Mouse (Mus musculus) forebrain, embryonic 16.5 days (tissue): ENCODE results near the gene Tmc6. TPM values are rescaled to one million over a fixed set of nuclear protein-coding genes. Genes with fewer than 3 reads are reported as not detected.
A peak's percentile ranks its signal among the peaks of the same experiment; 100 is the strongest.
"Not testable (repeated sequence)": the region's sequence is repeated elsewhere in the genome, so short reads cannot be mapped to it uniquely, and the experiment has no call there.

ENCODE experiments used
- ATAC-seq: fragments of 200-750 bp; cut with Nextera tagmentation; 2 replicates; pipeline ENCODE4 v1.8.0; 2017; ENCODE audit warnings: mild to moderate bottlenecking, moderate library complexity
- H3K27ac ChIP-seq: fragments of 300-500 bp; sonication (generic); 2 replicates; pipeline ENCODE4 v1.5.1; 2014; ENCODE audit warnings: low read length, control low read depth
- H3K27me3 ChIP-seq: fragments of 300-500 bp; sonication (generic); replicated peaks from 2 replicates; pipeline ENCODE4 v1.6.1; 2014; ENCODE audit warnings: low read length; ENCODE audit not compliant: control insufficient read depth, insufficient read depth
- H3K36me3 ChIP-seq: fragments of 300-500 bp; sonication (generic); 2 replicates; pipeline ENCODE4 v1.6.1; 2014; ENCODE audit not compliant: control insufficient read depth, insufficient read depth
- H3K4me1 ChIP-seq: fragments of 300-500 bp; sonication (generic); replicated peaks from 2 replicates; pipeline ENCODE4 v1.6.1; 2014; ENCODE audit warnings: low read length; ENCODE audit not compliant: control insufficient read depth, insufficient read depth
- H3K4me2 ChIP-seq: fragments of 300-500 bp; sonication (generic); 2 replicates; pipeline ENCODE4 v1.6.1; 2014; ENCODE audit warnings: mild to moderate bottlenecking, low read length, control low read depth
- H3K4me3 ChIP-seq: fragments of 300-500 bp; sonication (generic); replicated peaks from 2 replicates; pipeline ENCODE4 v1.5.1; 2014; ENCODE audit warnings: mild to moderate bottlenecking, low read length, control low read depth
- H3K9ac ChIP-seq: fragments of 300-500 bp; sonication (generic); replicated peaks from 2 replicates; pipeline ENCODE4 v1.6.1; 2014; ENCODE audit warnings: low read depth, low read length, control low read depth
- H3K9me3 ChIP-seq: fragments of 300-500 bp; sonication (generic); 2 replicates; pipeline ENCODE4 v1.6.1; 2016; ENCODE audit warnings: low read length; ENCODE audit not compliant: control insufficient read depth
- WGBS: fragments of 180-500 bp; shearing (Covaris S2); extraction: QIAGEN DNeasy Blood & Tissue Kit; methylation state at CpG from one replicate; pipeline ENCODE4 v1.1.7; 2014; 5-methylcytosine and 5-hydroxymethylcytosine counted together
- polyA plus RNA-seq: library from polyadenylated mRNA; unstranded; fragments of >200 nt; fragmentation: Nextera tagmentation; extraction: Ambion mirVana; gene quantifications from 2 replicates; pipeline ENCODE4 v1.2.1, GENCODE M21; 2015

The Tmc6 gene
- polyA plus RNA-seq, 1 experiment from 2014 or later, result 3.3 TPM

GRCm38 (mm10) chr11:117788481-117788880, 6.5 kb upstream of the Tmc6 start:
- WGBS, result 85% methylated on average over 7 of the region's 7 CpGs
- not testable (repeated sequence) for H3K27me3 ChIP-seq, H3K4me3 ChIP-seq, H3K9ac ChIP-seq, H3K36me3 ChIP-seq, ATAC-seq, H3K27ac ChIP-seq, H3K4me2 ChIP-seq, H3K9me3 ChIP-seq, H3K4me1 ChIP-seq

GRCm38 (mm10) chr11:117786294-117786693, 4.3 kb upstream of the Tmc6 start:
- H3K27me3 ChIP-seq, result peaks cover 14% of the 10 kb centered on the region

GRCm38 (mm10) chr11:117783683-117784309, 1.8 kb upstream of the Tmc6 start:
- peaks cover 28% of the 10 kb centered on the region for H3K27me3 ChIP-seq
- H3K9ac ChIP-seq, result peak overlapping the region; percentile 54; the same call in 1 of the 2 replicates
- H3K4me2 ChIP-seq, result 0 out of 2 replicates have a peak overlapping the region, but pooled peaks have one; percentile 61
- no peaks in the 10 kb centered on the region for H3K36me3 ChIP-seq
- H3K9me3 ChIP-seq, result no peaks in the 10 kb centered on the region
- no peak overlapping the region for H3K27ac ChIP-seq
- no peak for ATAC-seq
- H3K4me3 ChIP-seq, result no peak overlapping the region
- peaks cover 26% of the 10 kb centered on the region for H3K4me1 ChIP-seq
- WGBS, result 33% methylated on average over 10 of the region's 10 CpGs

More at GRCm38 (mm10) chr11:117786294-117786693, 4.3 kb upstream of the Tmc6 start:
- Histone ChIP-seq H3K4me1 (peaks cover 13% of the 10 kb centered on the region), H3K4me3 (no peak overlapping the region), H3K9me3 (no peaks in the 10 kb centered on the region), H3K4me2 (no peak overlapping the region), H3K36me3 (no peaks in the 10 kb centered on the region), H3K9ac (no peak overlapping the region), H3K27ac (no peak overlapping the region)
- no peak for ATAC-seq
- 5% methylated on average over 10 of the region's 10 CpGs for WGBS

GRCm38 (mm10) chr11:117783089-117783488, 1.1 kb upstream of the Tmc6 start:
- Histone ChIP-seq H3K9ac (peak overlapping the region; percentile 54), H3K36me3 (no peaks in the 10 kb centered on the region), H3K27ac (no peak overlapping the region), H3K4me3 (peak overlapping the region; percentile 39), H3K9me3 (no peaks in the 10 kb centered on the region), H3K4me1 (peaks cover 26% of the 10 kb centered on the region), H3K4me2 (peak overlapping the region; percentile 61), H3K27me3 (peaks cover 29% of the 10 kb centered on the region)
- 4% methylated on average over 29 of the region's 31 CpGs for WGBS
- peak; percentile 53 for ATAC-seq

- no peak for ATAC-seq
- Histone ChIP-seq H3K4me2 (peak overlapping the region; percentile 61), H3K9ac (peak overlapping the region; percentile 54), H3K4me3 (peak overlapping the region; percentile 39), H3K27ac (no peak overlapping the region), H3K27me3 (peaks cover 29% of the 10 kb centered on the region), H3K9me3 (no peaks in the 10 kb centered on the region), H3K4me1 (peaks cover 26% of the 10 kb centered on the region), H3K36me3 (no peaks in the 10 kb centered on the region)
- WGBS, result 57% methylated on average over 9 of the region's 9 CpGs
These were observed 672 bp upstream of the Tmc6 start for GRCm38 (mm10) chr11:117782705-117783034.

GRCm38 (mm10) chr11:117781199-117781821, 688 bp downstream of the Tmc6 start:
- Histone ChIP-seq H3K27me3 (peaks cover 29% of the 10 kb centered on the region), H3K27ac (no peak overlapping the region), H3K4me1 (peaks cover 26% of the 10 kb centered on the region), H3K4me2 (no peak overlapping the region), H3K36me3 (no peaks in the 10 kb centered on the region), H3K9me3 (no peaks in the 10 kb centered on the region), H3K9ac (no peak overlapping the region), H3K4me3 (no peak overlapping the region)
- 21% methylated on average over 18 of the region's 18 CpGs for WGBS
- ATAC-seq, result no peak

- no peak overlapping the region for H3K27ac ChIP-seq
- peaks cover 26% of the 10 kb centered on the region for H3K4me1 ChIP-seq
- WGBS, result 3% methylated on average over 19 of the region's 19 CpGs
- peak overlapping the region; percentile 47 for H3K4me2 ChIP-seq
- no peaks in the 10 kb centered on the region for H3K9me3 ChIP-seq
- H3K9ac ChIP-seq, result no peak overlapping the region
- peaks cover 29% of the 10 kb centered on the region for H3K27me3 ChIP-seq
- H3K36me3 ChIP-seq, result no peaks in the 10 kb centered on the region
- ATAC-seq, result no peak
- H3K4me3 ChIP-seq, result peak overlapping the region; percentile 19
These were observed 1.4 kb downstream of the Tmc6 start for GRCm38 (mm10) chr11:117780582-117781111.

GRCm38 (mm10) chr11:117780199-117780515, 1.8 kb downstream of the Tmc6 start:
- 0 out of 2 replicates have a peak, but pooled peaks have one; percentile 5 for ATAC-seq
- Histone ChIP-seq H3K36me3 (no peaks in the 10 kb centered on the region), H3K27me3 (peaks cover 29% of the 10 kb centered on the region), H3K4me2 (peak overlapping the region; percentile 47), H3K9me3 (no peaks in the 10 kb centered on the region), H3K4me1 (peaks cover 26% of the 10 kb centered on the region), H3K27ac (no peak overlapping the region; the same call in 1 of the 2 replicates), H3K4me3 (peak overlapping the region; percentile 19), H3K9ac (peak overlapping the region; percentile 40)
- under 1% methylated on average over 17 of the region's 17 CpGs for WGBS

- H3K9ac ChIP-seq, result peak overlapping the region; percentile 40
- no peaks in the 10 kb centered on the region for H3K9me3 ChIP-seq
- H3K4me1 ChIP-seq, result peaks cover 26% of the 10 kb centered on the region
- H3K36me3 ChIP-seq, result no peaks in the 10 kb centered on the region
- peak overlapping the region; percentile 19 for H3K4me3 ChIP-seq
- peak overlapping the region; percentile 47 for H3K4me2 ChIP-seq
- peaks cover 29% of the 10 kb centered on the region for H3K27me3 ChIP-seq
- peak; percentile 16; the same call in 1 of the 2 replicates for ATAC-seq
- 5% methylated on average over 38 of the region's 38 CpGs for WGBS
- peak overlapping the region; percentile 9; the same call in 1 of the 2 replicates for H3K27ac ChIP-seq
These were observed 2.4 kb downstream of the Tmc6 start for GRCm38 (mm10) chr11:117779434-117780198.
